Mouse (Mus musculus): Measurements from ENCODE around the gene Chadl.

DNA sequence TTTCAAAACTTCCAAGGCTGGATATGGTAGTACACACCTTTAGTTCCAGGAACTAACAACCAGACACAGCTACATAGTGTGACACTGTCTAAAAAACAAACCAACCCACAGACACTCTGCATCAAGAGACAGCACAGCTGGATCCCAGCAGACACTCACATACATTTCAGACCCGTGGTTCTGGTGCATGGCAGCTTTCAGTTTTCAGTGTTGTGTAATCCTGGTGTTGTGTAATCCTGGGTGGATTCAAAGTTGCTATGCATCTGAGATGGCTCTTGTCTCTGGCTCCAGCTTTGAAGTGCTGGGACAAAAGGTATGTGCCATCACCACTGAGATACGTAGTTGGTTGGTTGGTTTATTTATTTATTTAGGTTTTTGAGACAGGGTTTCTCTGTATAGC is 1.4 kb upstream of the Chadl start:
- TF ChIP-seq CTCF (IDR thresholded peaks at IDR 0.05; ENCODE audit: insufficient read depth, low read length) (no peak), POLR2A (IDR thresholded peaks at IDR 0.05; ENCODE audit: borderline replicate concordance, extremely low read depth, low read depth, low read length) (no peak)

Measured in lung, adult 2 months (tissue).